In genomic region chr19:4793831-4794422, GRCm38 (mm10) we compare ENCODE assay signal across 8 mouse cellular contexts. TPM values are rescaled to one million over a fixed set of nuclear protein-coding genes. Genes with fewer than 3 reads are reported as not detected.
DNase-seq lines count a peak whose midpoint lies in the region; ATAC-seq and TF ChIP-seq lines count a peak whose summit lies in the region.

Gene Rbm4 (minus strand): TSS chr19:4793901.

- peaks cover 60% of the 10 kb centered on the region for H3K36me3 ChIP-seq in hindbrain, embryonic 10.5 days
- H3K36me3 ChIP-seq in lung, postnatal 0 days (ENCODE audit: insufficient read depth, low read length) = no peaks in the 10 kb centered on the region; the same call in 1 of the 2 replicates

- DNase-seq in MN1 (ENCODE audit: low spot score) = peak; percentile 94
- peak; percentile 99 for DNase-seq in cerebellum, adult 9-10 months
- DNase-seq in hindbrain, embryonic 10.5 days (ENCODE audit: low spot score) = peak; percentile 96
- peak; percentile 99 for DNase-seq in layer of hippocampus, adult 9-11 months
- peak; percentile 99 for DNase-seq in lung, postnatal 0 days (ENCODE audit: low spot score)
- DNase-seq in ovary, postnatal 14 days (ENCODE audit: low spot score) = peak; percentile 92
- DNase-seq in thymus, postnatal 14 days = peak; percentile 97

- no peaks in the 10 kb centered on the region for H3K9me3 ChIP-seq in hindbrain, embryonic 10.5 days
- H3K9me3 ChIP-seq in lung, postnatal 0 days (ENCODE audit: low read length) = no peaks in the 10 kb centered on the region

- TF ChIP-seq CTCF in lung, postnatal 0 days (IDR thresholded peaks at IDR 0.05) = no peak

- H3K27me3 ChIP-seq in hindbrain, embryonic 10.5 days (ENCODE audit: insufficient read depth, poor library complexity, severe bottlenecking) = no peaks in the 10 kb centered on the region
- H3K27me3 ChIP-seq in lung, postnatal 0 days (replicated peaks; ENCODE audit: insufficient read depth, low read length) = no peaks in the 10 kb centered on the region

- no peak for TF ChIP-seq EP300 in lung, postnatal 0 days (IDR thresholded peaks at IDR 0.05)

- H3K4me1 ChIP-seq in hindbrain, embryonic 10.5 days (replicated peaks) = peaks cover 40% of the 10 kb centered on the region
- peaks cover 4% of the 10 kb centered on the region for H3K4me1 ChIP-seq in lung, postnatal 0 days (ENCODE audit: insufficient read depth, low read depth, low read length)

- H3K9ac ChIP-seq in lung, postnatal 0 days (replicated peaks; ENCODE audit: low read depth) = peak within 1 kb of the TSS; percentile 69

- WGBS in hindbrain, embryonic 10.5 days = under 1% methylated on average over 31 of the region's 31 CpGs
- under 1% methylated on average over 31 of the region's 31 CpGs for WGBS in lung, postnatal 0 days

- peak; percentile 99 for ATAC-seq in frontal cortex, adult (ENCODE audit: low TSS enrichment)
- ATAC-seq in lung, postnatal 0 days = peak; percentile 99

- peak within 1 kb of the TSS; percentile 65 for H3K4me2 ChIP-seq in lung, postnatal 0 days (replicated peaks; ENCODE audit: low read depth, low read length)

- peak within 1 kb of the TSS; percentile 90 for H3K27ac ChIP-seq in hindbrain, embryonic 10.5 days
- H3K27ac ChIP-seq in lung, postnatal 0 days (ENCODE audit: low read length) = peak within 1 kb of the TSS; percentile 74

- H3K4me3 ChIP-seq in hindbrain, embryonic 10.5 days = peak within 1 kb of the TSS; percentile 77
- H3K4me3 ChIP-seq in lung, postnatal 0 days (ENCODE audit: low read depth, low read length) = peak within 1 kb of the TSS; percentile 78

RNA-seq across cellular contexts. Expression of gene Rbm4, which starts in this region (rescaled TPM):
- 104 and 106 TPM in 2 replicates for polyA plus RNA-seq in hindbrain, embryonic 10.5 days (2016; fragmentation: Nextera tagmentation; extraction: Ambion mirVana)
- 28.6 and 29.4 TPM in 2 replicates for polyA plus RNA-seq in lung, postnatal 0 days (2015; fragmentation: Nextera tagmentation; extraction: Ambion mirVana)

Comparison
In these comparisons a context has a peak if more than half of its experiments do, and no peak if none do; other contexts are left out.
1. Peak in every context shown above with its lines: DNase-seq, ATAC-seq, H3K4me3 ChIP-seq and H3K27ac ChIP-seq.